In the genomic region with DNA sequence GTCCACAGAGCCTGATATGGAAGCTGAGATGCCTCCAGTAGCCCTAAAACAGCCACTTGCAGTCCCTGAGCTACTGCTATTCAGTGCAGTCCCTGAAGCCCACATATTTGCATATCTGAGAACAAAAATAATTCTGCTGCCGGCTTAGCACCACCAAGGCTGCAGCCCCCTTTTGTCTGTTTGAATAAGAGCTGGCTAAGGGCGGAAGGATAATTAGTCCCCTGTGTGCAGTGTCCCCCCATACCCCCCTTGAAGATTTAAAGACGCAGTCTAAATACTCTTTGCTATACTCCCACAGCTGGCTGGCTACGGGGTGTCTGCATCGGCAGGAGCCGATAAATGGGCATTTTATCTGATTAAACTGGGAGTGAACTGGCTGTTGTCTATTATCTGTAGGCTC, we compare ENCODE assay signal across 15 mouse cellular contexts. TPM values are rescaled to one million over a fixed set of nuclear protein-coding genes. Genes with fewer than 3 reads are reported as not detected.
A peak's percentile ranks its signal among the peaks of the same experiment; 100 is the strongest.
DNase-seq lines count a peak whose midpoint lies in the region; ATAC-seq lines count a peak whose summit lies in the region.
"Had no signal": no experiment of that assay in that cellular context is flagged by ENCODE, and none has a peak within 500 bp of the region (broad histone marks: within the 10 kb centered on the region; RNA-seq: fewer than 3 reads in every experiment).

No protein-coding gene starts in this region.

- peak; percentile 78 for ATAC-seq in forebrain, embryonic 16.5 days
- ATAC-seq in midbrain, embryonic 12.5 days (ENCODE audit: low FRiP score, low read depth): peak; percentile 80
- ATAC-seq in kidney, embryonic 14.5 days (ENCODE audit: low FRiP score, low TSS enrichment): no peak

- WGBS in forebrain, embryonic 16.5 days: 2% methylated on average over 6 of the region's 6 CpGs
- 7% methylated on average over 6 of the region's 6 CpGs for WGBS in midbrain, embryonic 12.5 days
- WGBS in kidney, embryonic 14.5 days: 20% methylated on average over 6 of the region's 6 CpGs

- H3K27ac ChIP-seq in forebrain, embryonic 16.5 days (ENCODE audit: low read length): peak overlapping the region; percentile 94
- peak overlapping the region; percentile 85 for H3K27ac ChIP-seq in midbrain, embryonic 12.5 days (replicated peaks)
- no peak overlapping the region for H3K27ac ChIP-seq in kidney, embryonic 14.5 days (ENCODE audit: low read depth, low read length)
- H3K27ac ChIP-seq: heart, adult 2 months; kidney, embryonic 15.5 days had no signal

- H3K36me3 ChIP-seq in forebrain, embryonic 16.5 days (ENCODE audit: control insufficient read depth, insufficient read depth): no peaks in the 10 kb centered on the region
- H3K36me3 ChIP-seq in midbrain, embryonic 12.5 days: no peaks in the 10 kb centered on the region
- no peaks in the 10 kb centered on the region for H3K36me3 ChIP-seq in kidney, embryonic 14.5 days (ENCODE audit: control insufficient read depth, insufficient read depth, low read length)
- H3K36me3 ChIP-seq: kidney, embryonic 15.5 days had no signal

- H3K4me1 ChIP-seq in forebrain, embryonic 16.5 days (replicated peaks; ENCODE audit: control insufficient read depth, insufficient read depth, low read length): peaks cover 71% of the 10 kb centered on the region
- peaks cover 88% of the 10 kb centered on the region for H3K4me1 ChIP-seq in midbrain, embryonic 12.5 days
- H3K4me1 ChIP-seq in kidney, embryonic 14.5 days (ENCODE audit: control insufficient read depth, insufficient read depth, low read length): peaks cover 8% of the 10 kb centered on the region; the same call in 1 of the 2 replicates

- no peak overlapping the region for H3K4me3 ChIP-seq in forebrain, embryonic 16.5 days (replicated peaks; ENCODE audit: low read length)
- no peak overlapping the region for H3K4me3 ChIP-seq in midbrain, embryonic 12.5 days
- no peak overlapping the region for H3K4me3 ChIP-seq in kidney, embryonic 14.5 days (ENCODE audit: low read length)
- H3K4me3 ChIP-seq: heart, adult 2 months; kidney, embryonic 15.5 days had no signal

- H3K27me3 ChIP-seq in forebrain, embryonic 16.5 days (replicated peaks; ENCODE audit: control insufficient read depth, insufficient read depth, low read length): no peaks in the 10 kb centered on the region
- peaks cover 38% of the 10 kb centered on the region for H3K27me3 ChIP-seq in midbrain, embryonic 12.5 days
- no peaks in the 10 kb centered on the region for H3K27me3 ChIP-seq in kidney, embryonic 14.5 days (ENCODE audit: control insufficient read depth, insufficient read depth, low read length)

- H3K9me3 ChIP-seq in forebrain, embryonic 16.5 days (ENCODE audit: control insufficient read depth, low read length): no peaks in the 10 kb centered on the region
- H3K9me3 ChIP-seq in midbrain, embryonic 12.5 days: no peaks in the 10 kb centered on the region
- no peaks in the 10 kb centered on the region for H3K9me3 ChIP-seq in kidney, embryonic 14.5 days (ENCODE audit: control insufficient read depth, low read length)
- H3K9me3 ChIP-seq: kidney, embryonic 15.5 days had no signal

- peak overlapping the region; percentile 4; the same call in 1 of the 2 replicates for H3K4me2 ChIP-seq in forebrain, embryonic 16.5 days (ENCODE audit: low read length)
- H3K4me2 ChIP-seq in midbrain, embryonic 12.5 days (replicated peaks): peak overlapping the region; percentile 23
- H3K4me2 ChIP-seq in kidney, embryonic 14.5 days (replicated peaks; ENCODE audit: low read depth, low read length): no peak overlapping the region
- H3K4me2 ChIP-seq: kidney, embryonic 15.5 days had no signal

- DNase-seq in retina, postnatal 1 day: peak; percentile 63
- no peak for DNase-seq in retina, embryonic 14.5 days (ENCODE audit: low spot score)
- DNase-seq in spleen, postnatal 10 days (ENCODE audit: low spot score in 2 of 2): no peak
- DNase-seq in spleen, adult 18-20 months: no peak
- no peak for DNase-seq in testis, postnatal 10 days (ENCODE audit: low spot score)
- DNase-seq: adrenal gland, postnatal 14 days; cerebellum, adult 11 months; heart, adult 2 months; layer of hippocampus, postnatal 36 days; lung, postnatal 10 days had no signal

- peak overlapping the region; percentile 28 for H3K9ac ChIP-seq in forebrain, embryonic 16.5 days (replicated peaks; ENCODE audit: low read depth, low read length)
- no peak overlapping the region for H3K9ac ChIP-seq in midbrain, embryonic 12.5 days (replicated peaks)
- no peak overlapping the region for H3K9ac ChIP-seq in kidney, embryonic 14.5 days (ENCODE audit: low read depth, low read length)
- H3K9ac ChIP-seq: kidney, embryonic 15.5 days had no signal

RNA-seq across cellular contexts. Expression of a gene that starts 15.0 kb away (rescaled TPM):
- 9.2 and 11.7 TPM in 2 replicates for polyA plus RNA-seq in forebrain, embryonic 16.5 days (2015; fragmentation: Nextera tagmentation; extraction: Ambion mirVana)
- polyA plus RNA-seq in midbrain, embryonic 12.5 days (2016; fragmentation: Nextera tagmentation; extraction: Ambion mirVana): 8.6 and 9.1 TPM in 2 replicates
- polyA plus RNA-seq in kidney, embryonic 14.5 days (2014; fragmentation: Nextera tagmentation; extraction: Ambion mirVana): 25.7 and 39.2 TPM in 2 replicates
- polyA plus RNA-seq: liver, adult 2 months had no signal

RNA-seq across cellular contexts. Expression of a gene that starts 42.4 kb away (rescaled TPM):
- 0.30 and 0.66 TPM in 2 replicates for polyA plus RNA-seq in forebrain, embryonic 16.5 days (2015; fragmentation: Nextera tagmentation; extraction: Ambion mirVana)
- polyA plus RNA-seq in midbrain, embryonic 12.5 days (2016; fragmentation: Nextera tagmentation; extraction: Ambion mirVana): 0.42 TPM in 1 of 2 replicates, not detected in the other
- polyA plus RNA-seq in kidney, embryonic 14.5 days (2014; fragmentation: Nextera tagmentation; extraction: Ambion mirVana): 0.47 and 0.87 TPM in 2 replicates
- polyA plus RNA-seq: liver, adult 2 months had no signal
